Mouse (Mus musculus) heart, embryonic 10.5 days (tissue): Measurements from ENCODE around the gene Cdkn1b. TPM values are rescaled to one million over a fixed set of nuclear protein-coding genes. Genes with fewer than 3 reads are reported as not detected.
A peak's percentile ranks its signal among the peaks of the same experiment; 100 is the strongest.

Experiments used
- DNase-seq: peaks from one replicate; pipeline ENCODE4 v3.0.0-alpha.2; 2017; ENCODE audit warnings: low spot score
- H3K27ac ChIP-seq: fragments of 300-500 bp; sonication (generic); 2 replicates; pipeline ENCODE4 v1.5.1; 2016; ENCODE audit warnings: mild to moderate bottlenecking
- H3K27me3 ChIP-seq: fragments of 300-500 bp; sonication (generic); 2 replicates; pipeline ENCODE4 v1.6.1; 2016; ENCODE audit warnings: mild to moderate bottlenecking; ENCODE audit not compliant: poor library complexity, insufficient read depth, severe bottlenecking
- H3K36me3 ChIP-seq: fragments of 300-500 bp; sonication (generic); 2 replicates; pipeline ENCODE4 v1.6.1; 2016; ENCODE audit warnings: mild to moderate bottlenecking, moderate library complexity
- H3K4me1 ChIP-seq: fragments of 300-500 bp; sonication (generic); 2 replicates; pipeline ENCODE4 v1.6.1; 2016; ENCODE audit warnings: mild to moderate bottlenecking
- H3K4me3 ChIP-seq: fragments of 300-500 bp; sonication (generic); 2 replicates; pipeline ENCODE4 v1.5.1; 2016; ENCODE audit warnings: mild to moderate bottlenecking, moderate library complexity
- H3K9me3 ChIP-seq: fragments of 300-500 bp; sonication (generic); 2 replicates; pipeline ENCODE4 v1.6.1; 2016; ENCODE audit warnings: mild to moderate bottlenecking, moderate library complexity
- WGBS: fragments of 180-500 bp; shearing (Covaris S2); methylation state at CpG from one replicate; pipeline ENCODE4 v1.1.7; 2016; 5-methylcytosine and 5-hydroxymethylcytosine counted together
- polyA plus RNA-seq: library from polyadenylated mRNA; unstranded; fragments of >200 nt; fragmentation: Nextera tagmentation; extraction: Ambion mirVana; gene quantifications from 2 replicates; pipeline ENCODE4 v1.2.1, GENCODE M21; 2016

Cdkn1b gene
- 11.0 and 12.0 TPM in 2 replicates for polyA plus RNA-seq

GRCm38 (mm10) chr6:134920190-134921013, at the start of gene Cdkn1b:
Gene Cdkn1b (plus strand): TSS chr6:134920401.
- under 1% methylated on average over 77 of the region's 77 CpGs for WGBS
- H3K36me3 ChIP-seq = 0 out of 2 replicates have a peak, but pooled peaks cover 11% of the 10 kb centered on the region
- DNase-seq = peak; percentile 95
- H3K9me3 ChIP-seq = no peaks in the 10 kb centered on the region
- H3K27ac ChIP-seq = peak within 1 kb of the TSS; percentile 96
- H3K27me3 ChIP-seq = no peaks in the 10 kb centered on the region
- H3K4me3 ChIP-seq = peak within 1 kb of the TSS; percentile 92
- peaks cover 32% of the 10 kb centered on the region for H3K4me1 ChIP-seq

- Histone ChIP-seq H3K36me3 (peaks cover 18% of the 10 kb centered on the region), H3K4me3 (no peak overlapping the region), H3K9me3 (no peaks in the 10 kb centered on the region), H3K4me1 (no peaks in the 10 kb centered on the region), H3K27me3 (no peaks in the 10 kb centered on the region), H3K27ac (no peak overlapping the region)
- WGBS = 89% methylated on average over 4 of the region's 4 CpGs
- DNase-seq = no peak
Observed at GRCm38 (mm10) chr6:134870887-134871286, 49.3 kb upstream of the Cdkn1b start.

GRCm38 (mm10) chr6:134872236-134872635, 48.0 kb upstream of the Cdkn1b start:
- Histone ChIP-seq H3K9me3 (no peaks in the 10 kb centered on the region), H3K4me3 (no peak overlapping the region), H3K27me3 (no peaks in the 10 kb centered on the region), H3K36me3 (peaks cover 18% of the 10 kb centered on the region), H3K4me1 (no peaks in the 10 kb centered on the region), H3K27ac (no peak overlapping the region)
- no peak for DNase-seq
- 76% methylated on average over 2 of the region's 2 CpGs for WGBS

GRCm38 (mm10) chr6:134873018-134873417, 47.2 kb upstream of the Cdkn1b start:
- peaks cover 18% of the 10 kb centered on the region for H3K36me3 ChIP-seq
- H3K4me1 ChIP-seq = no peaks in the 10 kb centered on the region
- H3K4me3 ChIP-seq = no peak overlapping the region
- 74% methylated on average over 2 of the region's 2 CpGs for WGBS
- H3K27ac ChIP-seq = no peak overlapping the region
- DNase-seq = no peak
- H3K9me3 ChIP-seq = no peaks in the 10 kb centered on the region
- H3K27me3 ChIP-seq = no peaks in the 10 kb centered on the region

- Histone ChIP-seq H3K4me1 (peaks cover 7% of the 10 kb centered on the region; the same call in 1 of the 2 replicates), H3K27ac (no peak overlapping the region), H3K9me3 (no peaks in the 10 kb centered on the region), H3K36me3 (no peaks in the 10 kb centered on the region), H3K4me3 (no peak overlapping the region), H3K27me3 (no peaks in the 10 kb centered on the region)
- no peak for DNase-seq
- WGBS = 72% methylated on average over 6 of the region's 6 CpGs
Observed at GRCm38 (mm10) chr6:134876795-134877194, 43.4 kb upstream of the Cdkn1b start.

- WGBS = 76% methylated on average over 4 of the region's 4 CpGs
- no peak overlapping the region for H3K4me3 ChIP-seq
- H3K27ac ChIP-seq = no peak overlapping the region
- peaks cover 7% of the 10 kb centered on the region; the same call in 1 of the 2 replicates for H3K4me1 ChIP-seq
- H3K27me3 ChIP-seq = no peaks in the 10 kb centered on the region
- DNase-seq = no peak
- no peaks in the 10 kb centered on the region for H3K36me3 ChIP-seq
- no peaks in the 10 kb centered on the region for H3K9me3 ChIP-seq
Observed at GRCm38 (mm10) chr6:134877276-134877675, 42.9 kb upstream of the Cdkn1b start.

- Histone ChIP-seq H3K36me3 (no peaks in the 10 kb centered on the region), H3K9me3 (no peaks in the 10 kb centered on the region), H3K4me1 (peaks cover 7% of the 10 kb centered on the region; the same call in 1 of the 2 replicates), H3K27ac (no peak overlapping the region), H3K4me3 (no peak overlapping the region), H3K27me3 (no peaks in the 10 kb centered on the region)
- WGBS = 70% methylated on average over 1 of the region's 1 CpGs
- DNase-seq = no peak
Observed at GRCm38 (mm10) chr6:134877892-134878291, 42.3 kb upstream of the Cdkn1b start.

GRCm38 (mm10) chr6:134879556-134879955, 40.6 kb upstream of the Cdkn1b start:
- no peaks in the 10 kb centered on the region for H3K27me3 ChIP-seq
- H3K9me3 ChIP-seq = no peaks in the 10 kb centered on the region
- H3K27ac ChIP-seq = no peak overlapping the region
- no peak for DNase-seq
- H3K36me3 ChIP-seq = no peaks in the 10 kb centered on the region
- no peak overlapping the region for H3K4me3 ChIP-seq
- WGBS = 83% methylated on average over 5 of the region's 5 CpGs
- peaks cover 7% of the 10 kb centered on the region; the same call in 1 of the 2 replicates for H3K4me1 ChIP-seq

- DNase-seq = no peak
- H3K4me1 ChIP-seq = peaks cover 7% of the 10 kb centered on the region; the same call in 1 of the 2 replicates
- 77% methylated on average over 2 of the region's 2 CpGs for WGBS
- no peak overlapping the region for H3K4me3 ChIP-seq
- H3K9me3 ChIP-seq = no peaks in the 10 kb centered on the region
- no peaks in the 10 kb centered on the region for H3K36me3 ChIP-seq
- H3K27me3 ChIP-seq = no peaks in the 10 kb centered on the region
- no peak overlapping the region for H3K27ac ChIP-seq
Observed at GRCm38 (mm10) chr6:134880046-134880445, 40.2 kb upstream of the Cdkn1b start.

- Histone ChIP-seq H3K4me3 (no peak overlapping the region), H3K9me3 (no peaks in the 10 kb centered on the region), H3K4me1 (peaks cover 19% of the 10 kb centered on the region), H3K27me3 (no peaks in the 10 kb centered on the region), H3K36me3 (no peaks in the 10 kb centered on the region), H3K27ac (no peak overlapping the region)
- DNase-seq = no peak
- 76% methylated on average over 4 of the region's 4 CpGs for WGBS
Observed at GRCm38 (mm10) chr6:134883661-134884060, 36.5 kb upstream of the Cdkn1b start.

- no peak for DNase-seq
- no peaks in the 10 kb centered on the region for H3K36me3 ChIP-seq
- no peaks in the 10 kb centered on the region for H3K9me3 ChIP-seq
- H3K4me1 ChIP-seq = peaks cover 22% of the 10 kb centered on the region
- no peak overlapping the region for H3K27ac ChIP-seq
- no peak overlapping the region for H3K4me3 ChIP-seq
- WGBS = 91% methylated on average over 2 of the region's 2 CpGs
- no peaks in the 10 kb centered on the region for H3K27me3 ChIP-seq
Observed at GRCm38 (mm10) chr6:134885515-134885914, 34.7 kb upstream of the Cdkn1b start.

- Histone ChIP-seq H3K36me3 (no peaks in the 10 kb centered on the region), H3K27me3 (no peaks in the 10 kb centered on the region), H3K4me1 (peaks cover 14% of the 10 kb centered on the region), H3K9me3 (no peaks in the 10 kb centered on the region), H3K27ac (no peak overlapping the region), H3K4me3 (no peak overlapping the region)
- no peak for DNase-seq
- 77% methylated on average over 8 of the region's 8 CpGs for WGBS
Observed at GRCm38 (mm10) chr6:134886475-134886874, 33.7 kb upstream of the Cdkn1b start.

GRCm38 (mm10) chr6:134887008-134887407, 33.2 kb upstream of the Cdkn1b start:
- Histone ChIP-seq H3K4me3 (peak overlapping the region; percentile 51), H3K36me3 (no peaks in the 10 kb centered on the region), H3K9me3 (no peaks in the 10 kb centered on the region), H3K27me3 (no peaks in the 10 kb centered on the region), H3K4me1 (peaks cover 14% of the 10 kb centered on the region), H3K27ac (no peak overlapping the region)
- 46% methylated on average over 5 of the region's 5 CpGs for WGBS
- no peak for DNase-seq
